Mouse (Mus musculus): ENCODE results near the gene Tmcc2.

DNA sequence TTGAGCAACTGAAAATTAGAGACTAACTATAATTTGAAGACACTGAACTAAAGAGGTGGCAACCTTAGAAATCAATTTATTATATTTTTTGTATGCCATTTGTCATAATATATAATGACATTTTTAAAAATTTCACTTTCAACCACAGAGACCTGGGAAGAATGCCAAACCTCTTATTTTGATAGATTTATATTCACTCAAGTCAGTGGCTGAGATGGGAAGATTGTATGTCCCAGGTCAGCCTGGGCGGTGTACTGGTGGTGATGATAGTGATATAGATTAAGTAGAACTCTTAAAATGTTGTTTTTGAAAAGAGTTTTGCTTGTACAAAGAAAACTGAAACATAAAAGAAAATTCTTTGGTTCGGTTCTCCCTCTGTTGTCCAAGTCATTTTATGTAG, 29.1 kb upstream of the Tmcc2 start:
- TF ChIP-seq POLR2A (IDR thresholded peaks at IDR 0.05; ENCODE audit: borderline replicate concordance, low read depth, low read length) (no peak), CTCF (IDR thresholded peaks at IDR 0.05; ENCODE audit: low read depth, low read length) (no peak)

Measured in bone marrow macrophage, adult 2 months (primary cell).